Comparison of ENCODE assay signal across 8 mouse cellular contexts in the genomic region with DNA sequence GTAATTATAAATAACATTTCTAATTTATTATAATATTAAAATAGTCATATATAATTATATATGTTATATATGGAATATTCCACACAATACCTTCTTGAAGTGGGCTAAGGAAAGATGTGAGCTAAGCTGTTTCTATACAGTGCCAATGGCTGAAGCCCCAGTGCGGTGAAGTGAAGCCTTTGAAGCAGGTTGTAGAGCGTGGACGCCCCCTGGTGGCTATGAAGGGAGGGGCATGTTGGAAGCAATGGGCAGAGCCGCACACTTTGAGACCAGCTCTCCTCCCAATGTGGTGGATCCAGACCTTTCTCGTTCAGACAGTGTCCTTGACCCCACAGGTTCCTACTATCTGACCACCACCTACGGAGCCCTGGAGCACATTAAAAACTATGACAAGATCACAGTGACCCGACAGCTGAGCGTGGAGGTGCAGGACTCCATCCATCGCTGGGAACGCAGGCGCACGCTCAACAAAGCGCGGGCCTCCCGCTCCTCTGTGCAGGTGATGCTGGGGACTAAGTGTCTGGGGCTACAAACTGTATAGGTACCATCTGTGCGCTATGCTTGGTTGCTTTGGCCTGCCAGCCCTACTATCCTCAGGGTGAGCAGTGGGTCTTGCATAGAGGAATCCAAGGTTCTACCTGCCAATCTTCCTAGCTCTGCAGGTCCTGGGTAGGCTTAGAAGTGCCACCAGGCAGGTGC. TPM values are rescaled to one million over a fixed set of nuclear protein-coding genes. Genes with fewer than 3 reads are reported as not detected.
DNase-seq lines count a peak whose midpoint lies in the region; ATAC-seq and TF ChIP-seq lines count a peak whose summit lies in the region.

No protein-coding gene starts in this region.

- H3K36me3 ChIP-seq in intestine, postnatal 0 days (ENCODE audit: control insufficient read depth, insufficient read depth), result peaks cover 67% of the 10 kb centered on the region; the same call in 1 of the 2 replicates
- H3K36me3 ChIP-seq in midbrain, embryonic 12.5 days, result no peaks in the 10 kb centered on the region

- H3K27me3 ChIP-seq in intestine, postnatal 0 days (replicated peaks; ENCODE audit: control insufficient read depth, insufficient read depth, low read length), result no peaks in the 10 kb centered on the region
- peaks cover 31% of the 10 kb centered on the region for H3K27me3 ChIP-seq in midbrain, embryonic 12.5 days

- H3K4me1 ChIP-seq in intestine, postnatal 0 days (replicated peaks; ENCODE audit: control insufficient read depth, insufficient read depth, low read length), result no peaks in the 10 kb centered on the region
- no peaks in the 10 kb centered on the region for H3K4me1 ChIP-seq in midbrain, embryonic 12.5 days

- peak; percentile 78 for DNase-seq in adrenal gland, adult 2 months
- peak; percentile 92 for DNase-seq in embryo, embryonic 10.5 days (ENCODE audit: low spot score)
- peak; percentile 41 for DNase-seq in gastrocnemius, postnatal 25 days
- peak; percentile 81 to 87 for DNase-seq in left cerebral cortex, postnatal 36 days (ENCODE audit: low spot score in 2 of 2)
- DNase-seq in skeletal muscle tissue, adult 2 months (ENCODE audit: low read depth, low spot score), result peak; percentile 68
- DNase-seq in yolk sac, embryonic 10.5 days (ENCODE audit: low spot score), result peak; percentile 59

- peak; percentile 94 for TF ChIP-seq CTCF in intestine, postnatal 0 days (IDR thresholded peaks at IDR 0.05; ENCODE audit: low read depth)

- intact Hi-C loops in left cerebral cortex, postnatal 36 days (cut with DNase I), result loop anchor here (5.0 to 10.0 kb wide), 4 partner anchors 133 to 400 kb away; a partner anchor contains a TSS

- H3K27ac ChIP-seq in intestine, postnatal 0 days (ENCODE audit: low read depth, low read length), result no peak overlapping the region
- no peak overlapping the region for H3K27ac ChIP-seq in midbrain, embryonic 12.5 days (replicated peaks)

- H3K4me3 ChIP-seq in intestine, postnatal 0 days (ENCODE audit: low read depth, low read length), result no peak overlapping the region
- H3K4me3 ChIP-seq in midbrain, embryonic 12.5 days, result no peak overlapping the region

- no peak overlapping the region for H3K9ac ChIP-seq in intestine, postnatal 0 days (ENCODE audit: low read depth, low read length)
- H3K9ac ChIP-seq in midbrain, embryonic 12.5 days (replicated peaks), result no peak overlapping the region

- no peak for ATAC-seq in intestine, postnatal 0 days
- ATAC-seq in midbrain, embryonic 12.5 days (ENCODE audit: low FRiP score, low read depth), result peak; percentile 77

- no peaks in the 10 kb centered on the region for H3K9me3 ChIP-seq in intestine, postnatal 0 days (ENCODE audit: control insufficient read depth)
- no peaks in the 10 kb centered on the region for H3K9me3 ChIP-seq in midbrain, embryonic 12.5 days

- no peak overlapping the region for H3K4me2 ChIP-seq in intestine, postnatal 0 days (replicated peaks; ENCODE audit: low read depth)
- H3K4me2 ChIP-seq in midbrain, embryonic 12.5 days (replicated peaks), result no peak overlapping the region

- WGBS in intestine, postnatal 0 days, result 59% methylated on average over 16 of the region's 16 CpGs
- 52% methylated on average over 16 of the region's 16 CpGs for WGBS in midbrain, embryonic 12.5 days

RNA-seq across cellular contexts. Expression of a gene that starts 52.2 kb away (rescaled TPM):
- total RNA-seq in adrenal gland, adult 2 months (2021), result 100 to 1,000 TPM; 116 to 129 TPM
- 111 and 133 TPM in 2 replicates for polyA plus RNA-seq in adrenal gland, adult 2 months (2012; rRNA removed)
- total RNA-seq in gastrocnemius, postnatal 25 days (2021), result 10 to 100 TPM; 29.4 to 31.9 TPM
- 1,340 and 1,424 TPM in 2 replicates for polyA plus RNA-seq in intestine, postnatal 0 days (2015; fragmentation: Nextera tagmentation; extraction: Ambion mirVana)
- total RNA-seq in left cerebral cortex, postnatal 36 days (2021), result 100 to 1,000 TPM; 101 to 114 TPM
- 55.6 and 61.7 TPM in 2 replicates for polyA plus RNA-seq in midbrain, embryonic 12.5 days (2016; fragmentation: Nextera tagmentation; extraction: Ambion mirVana)

Comparison
In these comparisons a context has a peak if more than half of its experiments do, and no peak if none do; other contexts are left out.
1. DNase-seq: peak in every context shown above with its lines; median percentile 92 in embryo, embryonic 10.5 days; 84 in left cerebral cortex, postnatal 36 days; 78 in adrenal gland, adult 2 months; 68 in skeletal muscle tissue, adult 2 months; 59 in yolk sac, embryonic 10.5 days; 41 in gastrocnemius, postnatal 25 days.